Mouse (Mus musculus) forebrain, postnatal 0 days (tissue): ENCODE data around the gene Enpep. TPM values are rescaled to one million over a fixed set of nuclear protein-coding genes. Genes with fewer than 3 reads are reported as not detected.

Experiments
- ATAC-seq: fragments of 200-750 bp; cut with Nextera tagmentation; 2 replicates; pipeline ENCODE4 v1.8.0; 2017; ENCODE audit warnings: mild to moderate bottlenecking, moderate library complexity
- DNase-seq: peaks from one replicate; pipeline ENCODE4 v3.0.0-alpha.2; 2015
- H3K27ac ChIP-seq: fragments of 300-500 bp; sonication (generic); 2 replicates; pipeline ENCODE4 v1.5.1; 2014; ENCODE audit warnings: low read depth, mild to moderate bottlenecking, antibody characterized with exemption, low read length, moderate library complexity, mixed read lengths
- H3K27me3 ChIP-seq: fragments of 300-500 bp; sonication (generic); 2 replicates; pipeline ENCODE4 v1.6.1; 2014; ENCODE audit warnings: mild to moderate bottlenecking, low read length, mixed read lengths; ENCODE audit not compliant: insufficient read depth
- H3K36me3 ChIP-seq: fragments of 300-500 bp; sonication (generic); 2 replicates; pipeline ENCODE4 v1.6.1; 2014; ENCODE audit warnings: mild to moderate bottlenecking, moderate library complexity; ENCODE audit not compliant: insufficient read depth
- H3K4me1 ChIP-seq: fragments of 300-500 bp; sonication (generic); 2 replicates; pipeline ENCODE4 v1.6.1; 2014; ENCODE audit warnings: antibody characterized with exemption; ENCODE audit not compliant: insufficient read depth
- H3K4me2 ChIP-seq: fragments of 300-500 bp; sonication (generic); 2 replicates; pipeline ENCODE4 v1.6.1; 2014; ENCODE audit warnings: low read depth, mild to moderate bottlenecking, moderate library complexity
- H3K4me3 ChIP-seq: fragments of 300-500 bp; sonication (generic); 2 replicates; pipeline ENCODE4 v1.5.1; 2014; ENCODE audit warnings: low read depth, low read length, mixed read lengths
- H3K9ac ChIP-seq: fragments of 300-500 bp; sonication (generic); 2 replicates; pipeline ENCODE4 v1.6.1; 2014; ENCODE audit warnings: mild to moderate bottlenecking
- H3K9me3 ChIP-seq: fragments of 300-500 bp; sonication (generic); 2 replicates; pipeline ENCODE4 v1.6.1; 2016; ENCODE audit warnings: low read length
- CTCF ChIP-seq: sonication (generic); IDR thresholded peaks from 2 replicates; pipeline ENCODE4 v1.5.1; 2016; ENCODE audit warnings: antibody characterized with exemption, control low read depth, low read depth
- WGBS: fragments of 180-500 bp; shearing (Covaris S2); extraction: QIAGEN DNeasy Blood & Tissue Kit; methylation state at CpG from one replicate; pipeline ENCODE4 v1.1.7; 2014; 5-methylcytosine and 5-hydroxymethylcytosine counted together
- polyA plus RNA-seq: library from polyadenylated mRNA; unstranded; fragments of >200 nt; fragmentation: Nextera tagmentation; extraction: Ambion mirVana; gene quantifications from 2 replicates; pipeline ENCODE4 v1.2.1, GENCODE M21; 2015
- total RNA-seq: library from RNA; depleted of rRNA; stranded (reverse); fragments of >200 nt; gene quantifications from 2 replicates; pipeline ENCODE4 v1.2.3, GENCODE M21; 2014; rRNA removed

The Enpep gene
- total RNA-seq (2.9 and 5.7 TPM in 2 replicates), polyA plus RNA-seq (1.5 and 2.1 TPM in 2 replicates)

DNA sequence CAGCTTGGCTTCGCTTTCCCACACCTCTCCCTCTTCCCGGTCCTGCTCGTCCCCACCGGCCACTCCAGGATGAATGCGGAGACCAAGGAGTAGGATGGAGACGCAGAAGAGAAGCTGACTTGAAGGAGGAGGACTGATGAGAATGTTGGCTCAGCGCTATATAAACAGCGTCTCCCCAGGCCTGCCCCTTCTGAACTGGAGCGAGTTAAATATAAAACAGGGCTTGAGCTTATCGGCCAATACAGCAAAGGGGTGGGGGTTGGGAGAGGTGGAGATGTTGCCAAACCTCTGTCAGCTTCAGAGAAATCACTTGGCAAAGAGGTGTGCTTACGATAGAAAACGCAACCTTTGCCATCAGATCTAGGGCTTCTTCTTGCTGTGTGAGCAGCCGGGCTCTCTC is at the start of gene Enpep:
Enpep (minus strand) TSS at position 135 of the 400 bp plus-strand sequence.
- H3K27ac ChIP-seq: no peak within 1 kb of the TSS
- no peak for DNase-seq
- no peaks in the 10 kb centered on the region for H3K36me3 ChIP-seq
- H3K9ac ChIP-seq: no peak within 1 kb of the TSS
- no peaks in the 10 kb centered on the region for H3K9me3 ChIP-seq
- no peaks in the 10 kb centered on the region for H3K27me3 ChIP-seq
- ATAC-seq: no peak
- H3K4me1 ChIP-seq: no peaks in the 10 kb centered on the region
- WGBS: 51% methylated on average over 13 of the region's 13 CpGs
- H3K4me3 ChIP-seq: no peak within 1 kb of the TSS
- 0 out of 2 replicates have a peak within 1 kb of the TSS, but pooled peaks have one; percentile 9 for H3K4me2 ChIP-seq
- TF ChIP-seq CTCF: no peak

DNA sequence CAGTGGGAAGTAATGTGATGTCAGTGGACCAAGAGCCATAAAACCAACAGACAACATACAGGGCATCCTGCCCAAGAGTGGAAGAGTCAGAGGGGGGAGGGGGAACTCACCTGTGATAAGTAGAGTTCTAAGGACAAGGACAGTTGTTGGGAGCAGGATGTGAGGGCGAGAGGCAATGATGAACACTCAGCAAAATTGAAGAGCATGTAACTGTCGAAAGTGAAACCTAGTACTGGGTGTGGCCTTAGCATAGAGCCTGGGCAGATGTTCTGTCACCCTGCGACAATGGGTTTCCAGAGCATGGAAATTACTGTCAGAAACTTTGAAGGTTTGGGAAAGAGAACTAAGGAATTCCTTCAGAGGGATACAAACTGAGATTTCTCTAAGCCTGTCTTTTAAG is 46.6 kb upstream of the Enpep start:
- no peaks in the 10 kb centered on the region for H3K4me1 ChIP-seq
- 92% methylated on average over 3 of the region's 3 CpGs for WGBS
- no peak for ATAC-seq
- no peak overlapping the region for H3K9ac ChIP-seq
- H3K36me3 ChIP-seq: no peaks in the 10 kb centered on the region
- no peak overlapping the region for H3K4me2 ChIP-seq
- H3K9me3 ChIP-seq: no peaks in the 10 kb centered on the region
- no peak for TF ChIP-seq CTCF
- no peak overlapping the region for H3K4me3 ChIP-seq
- DNase-seq: no peak
- no peak overlapping the region for H3K27ac ChIP-seq
- H3K27me3 ChIP-seq: no peaks in the 10 kb centered on the region

DNA sequence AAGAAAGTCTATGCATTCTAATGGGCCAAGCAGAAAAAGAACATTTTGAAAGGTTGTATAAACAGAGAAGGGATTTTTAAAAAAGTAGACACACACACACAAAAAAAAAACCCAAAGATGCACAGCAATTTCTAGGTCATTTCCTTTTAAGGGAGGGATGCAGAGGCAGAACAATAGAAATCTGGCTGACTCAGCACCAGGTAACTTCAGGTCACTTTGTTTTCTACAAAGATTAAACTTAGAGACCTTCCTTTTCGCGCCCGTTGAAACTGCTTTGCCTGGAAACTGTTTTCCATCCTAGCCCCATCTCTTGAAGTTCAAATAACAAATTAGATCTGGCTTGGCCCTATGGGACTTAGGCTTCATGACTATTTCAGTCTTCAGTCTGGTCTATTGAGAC is 42.6 kb upstream of the Enpep start:
- Histone ChIP-seq H3K27me3 (no peaks in the 10 kb centered on the region), H3K36me3 (no peaks in the 10 kb centered on the region), H3K27ac (no peak overlapping the region), H3K9ac (no peak overlapping the region), H3K4me1 (no peaks in the 10 kb centered on the region), H3K4me2 (no peak overlapping the region), H3K9me3 (no peaks in the 10 kb centered on the region), H3K4me3 (no peak overlapping the region)
- WGBS: 97% methylated on average over 3 of the region's 3 CpGs
- TF ChIP-seq CTCF: no peak
- DNase-seq (no peak), ATAC-seq (no peak)

DNA sequence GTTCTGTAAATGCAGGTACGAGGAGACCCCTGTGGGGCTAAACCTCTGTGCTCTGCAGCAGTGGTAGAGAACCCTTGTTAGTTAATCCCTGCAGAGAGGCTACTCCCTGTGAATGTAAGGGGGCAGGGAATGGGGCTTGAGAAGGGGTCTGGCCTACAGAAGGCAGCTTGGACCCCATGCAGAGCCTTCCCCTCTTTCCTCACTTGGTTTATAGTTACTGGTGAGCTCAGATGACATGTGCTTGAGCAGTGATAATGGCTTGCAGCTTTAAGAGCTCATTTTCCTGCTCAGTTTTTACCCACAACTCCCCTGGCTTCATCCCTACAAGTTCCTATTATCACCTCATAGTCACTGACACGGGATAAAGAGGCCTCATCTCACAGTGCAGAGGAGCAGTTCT is 40.6 kb upstream of the Enpep start:
- Histone ChIP-seq H3K4me1 (no peaks in the 10 kb centered on the region), H3K9ac (no peak overlapping the region), H3K9me3 (no peaks in the 10 kb centered on the region), H3K36me3 (no peaks in the 10 kb centered on the region), H3K4me2 (no peak overlapping the region), H3K27me3 (no peaks in the 10 kb centered on the region), H3K27ac (no peak overlapping the region), H3K4me3 (no peak overlapping the region)
- DNase-seq (no peak), ATAC-seq (no peak)
- TF ChIP-seq CTCF: no peak
- 43% methylated on average over 2 of the region's 2 CpGs for WGBS

DNA sequence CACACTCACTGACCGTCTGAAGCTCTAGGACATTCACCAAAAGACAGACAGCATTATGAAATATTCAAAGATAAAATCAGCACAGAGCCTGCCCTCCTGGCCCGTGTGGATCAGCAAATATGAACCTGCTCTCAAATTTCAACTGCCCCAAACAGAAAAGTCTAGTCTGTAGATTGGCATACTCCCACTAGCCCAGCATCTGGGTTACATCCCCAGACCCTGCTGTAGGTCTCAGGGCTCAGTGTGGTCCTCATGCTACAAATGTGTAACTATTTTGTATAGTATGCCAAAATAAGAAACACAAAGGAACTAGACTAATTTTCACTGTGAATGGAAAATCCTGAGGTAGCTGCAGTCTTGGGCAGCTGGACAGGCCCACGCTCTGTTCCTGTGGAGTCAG is 37.0 kb upstream of the Enpep start:
- Histone ChIP-seq H3K9ac (no peak overlapping the region), H3K27me3 (no peaks in the 10 kb centered on the region), H3K9me3 (no peaks in the 10 kb centered on the region), H3K4me1 (no peaks in the 10 kb centered on the region), H3K36me3 (no peaks in the 10 kb centered on the region), H3K27ac (no peak overlapping the region), H3K4me3 (no peak overlapping the region), H3K4me2 (no peak overlapping the region)
- ATAC-seq: no peak
- 85% methylated on average over 3 of the region's 3 CpGs for WGBS
- no peak for DNase-seq
- no peak for TF ChIP-seq CTCF

DNA sequence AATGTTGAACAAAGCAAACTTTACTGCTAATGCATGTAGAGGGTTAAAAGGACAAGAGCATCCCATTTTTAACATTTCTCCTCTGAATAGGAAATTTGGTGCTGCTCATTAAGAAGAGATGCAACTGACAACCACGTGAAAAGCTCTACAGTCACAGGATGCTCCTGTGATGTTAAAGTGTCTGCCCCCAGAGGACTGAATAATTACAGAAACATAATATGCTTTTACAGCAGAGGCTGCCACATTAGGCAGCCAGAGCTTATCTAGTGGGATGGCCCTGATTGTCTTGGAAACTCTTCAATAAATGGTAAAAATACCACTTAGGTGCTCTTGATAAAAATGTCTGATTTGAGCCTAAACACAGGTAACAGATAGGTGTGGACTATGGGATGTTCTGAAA is 33.4 kb upstream of the Enpep start:
- H3K4me3 ChIP-seq: no peak overlapping the region
- peak; percentile 39 for DNase-seq
- H3K9ac ChIP-seq: no peak overlapping the region
- H3K4me1 ChIP-seq: no peaks in the 10 kb centered on the region
- ATAC-seq: peak; percentile 91
- WGBS: 56% methylated on average over 1 of the region's 1 CpGs
- no peak overlapping the region for H3K4me2 ChIP-seq
- no peaks in the 10 kb centered on the region for H3K36me3 ChIP-seq
- no peaks in the 10 kb centered on the region for H3K27me3 ChIP-seq
- TF ChIP-seq CTCF: no peak
- H3K9me3 ChIP-seq: no peaks in the 10 kb centered on the region
- no peak overlapping the region for H3K27ac ChIP-seq

DNA sequence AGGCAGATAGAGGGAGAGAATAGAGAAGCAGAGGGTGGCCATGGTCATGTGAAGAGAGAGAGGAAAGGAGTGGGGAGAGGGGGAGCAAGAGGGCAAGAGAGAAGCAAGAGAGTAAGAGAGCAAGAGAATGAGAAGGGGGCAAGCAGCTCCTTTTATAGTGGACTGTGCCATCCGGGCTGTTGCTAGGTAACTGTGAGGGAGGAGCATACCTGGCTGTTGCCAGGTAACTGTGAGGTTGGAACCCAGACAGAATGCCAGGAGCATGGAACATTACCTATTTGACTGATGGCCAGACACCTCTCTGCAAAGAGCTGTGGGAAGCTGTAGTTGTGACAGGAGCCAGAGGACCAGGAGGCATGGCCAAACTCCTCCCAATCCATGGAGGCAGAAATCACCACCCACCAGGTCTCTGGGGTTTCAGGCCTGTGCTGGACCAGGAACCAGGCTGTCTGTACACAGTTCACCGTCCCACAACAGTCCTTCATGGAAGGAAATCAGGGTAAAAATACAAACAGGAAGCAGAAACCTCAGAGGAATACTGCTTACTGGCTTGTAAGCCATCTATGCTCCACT is 32.4 kb upstream of the Enpep start:
- peak; percentile 9 for DNase-seq
- Histone ChIP-seq H3K9ac (no peak overlapping the region), H3K4me3 (no peak overlapping the region), H3K9me3 (no peaks in the 10 kb centered on the region), H3K4me2 (no peak overlapping the region), H3K4me1 (no peaks in the 10 kb centered on the region), H3K36me3 (no peaks in the 10 kb centered on the region), H3K27ac (no peak overlapping the region), H3K27me3 (no peaks in the 10 kb centered on the region)
- peak; percentile 26; the same call in 1 of the 2 replicates for ATAC-seq
- 69% methylated on average over 2 of the region's 2 CpGs for WGBS
- TF ChIP-seq CTCF: no peak

DNA sequence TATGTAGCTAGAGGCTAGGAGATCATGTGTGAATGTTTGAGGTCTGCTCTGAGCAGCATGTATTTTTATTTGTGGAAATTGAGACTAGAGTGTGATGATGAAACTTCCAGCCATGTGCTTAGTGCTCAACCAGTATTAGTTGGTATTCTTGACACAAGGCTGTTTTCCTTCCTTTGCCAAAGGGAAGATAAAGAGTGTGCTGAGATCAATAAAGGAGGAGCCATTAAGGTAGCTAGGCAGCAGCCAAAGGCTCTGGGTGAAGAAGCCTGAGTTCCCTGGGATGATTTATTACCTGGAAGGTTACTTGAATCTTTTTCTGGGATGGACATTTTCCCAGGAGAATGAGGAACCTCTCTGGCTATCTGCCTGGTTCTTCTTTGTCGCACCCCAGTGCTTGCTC is 30.9 kb upstream of the Enpep start:
- Histone ChIP-seq H3K27me3 (no peaks in the 10 kb centered on the region), H3K27ac (no peak overlapping the region), H3K36me3 (no peaks in the 10 kb centered on the region), H3K4me3 (no peak overlapping the region), H3K4me2 (no peak overlapping the region), H3K9me3 (no peaks in the 10 kb centered on the region), H3K9ac (no peak overlapping the region), H3K4me1 (no peaks in the 10 kb centered on the region)
- ATAC-seq: no peak
- TF ChIP-seq CTCF: no peak
- DNase-seq: no peak
- WGBS: 93% methylated on average over 1 of the region's 1 CpGs
